Mouse (Mus musculus): ENCODE results near the gene Epb41l1.
"Not testable (repeated sequence)": the region's sequence is repeated elsewhere in the genome, so short reads cannot be mapped to it uniquely, and the experiment has no call there.

GRCm38 (mm10) chr2:156411348-156411747 lies 9.4 kb upstream of the Epb41l1 start:
- TF ChIP-seq FLI1 (IDR thresholded peaks at IDR 0.05; ENCODE audit: low read length); GATA1 (IDR thresholded peaks at IDR 0.05; ENCODE audit: borderline replicate concordance, low read length): not testable (repeated sequence)

Data from megakaryocyte, embryonic 14.5 days (primary cell).